Mouse (Mus musculus): ENCODE data around the gene Epb41l4b. TPM values are rescaled to one million over a fixed set of nuclear protein-coding genes. Genes with fewer than 3 reads are reported as not detected.
A peak's percentile ranks its signal among the peaks of the same experiment; 100 is the strongest.

Gene Epb41l4b
- polyA plus RNA-seq, 1 experiment, result not detected

DNA sequence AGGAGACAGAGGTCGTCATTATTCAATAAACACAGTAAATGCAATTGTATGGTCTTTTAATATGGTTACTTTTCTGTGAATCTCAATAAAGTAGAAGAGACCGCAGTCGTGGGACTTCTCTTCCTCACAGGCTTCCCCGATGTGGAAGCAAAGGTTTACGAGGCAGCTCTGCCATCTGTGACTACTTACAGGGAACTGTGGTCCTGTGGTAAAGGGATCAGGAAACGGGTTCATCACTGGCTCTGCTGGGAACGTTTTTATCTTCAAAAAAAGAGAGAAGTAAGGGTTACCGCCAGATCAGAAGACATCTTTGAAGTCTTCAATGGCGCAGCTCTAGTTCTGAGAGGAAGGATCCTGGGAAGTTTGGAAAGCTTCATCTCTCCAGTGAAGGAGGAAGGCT is 135.5 kb downstream of the Epb41l4b start:
- TF ChIP-seq POLR2A (IDR thresholded peaks at IDR 0.05; ENCODE audit: borderline replicate concordance, low read depth, low read length), result no peak
- no peak for TF ChIP-seq CTCF (IDR thresholded peaks at IDR 0.05; ENCODE audit: low read depth, low read length)
- Histone ChIP-seq H3K4me3 (ENCODE audit: insufficient read depth, low read length) (no peak overlapping the region), H3K4me1 (ENCODE audit: control insufficient read depth, insufficient read depth, low read length) (no peaks in the 10 kb centered on the region), H3K27ac (ENCODE audit: insufficient read depth, low read depth, low read length) (no peak overlapping the region)

GRCm38 (mm10) chr4:57005011-57005410 is 138.2 kb downstream of the Epb41l4b start:
- Histone ChIP-seq H3K27ac (ENCODE audit: insufficient read depth, low read depth, low read length) (no peak overlapping the region), H3K4me1 (ENCODE audit: control insufficient read depth, insufficient read depth, low read length) (no peaks in the 10 kb centered on the region), H3K4me3 (ENCODE audit: insufficient read depth, low read length) (no peak overlapping the region)
- TF ChIP-seq CTCF (IDR thresholded peaks at IDR 0.05; ENCODE audit: low read depth, low read length) (no peak), POLR2A (IDR thresholded peaks at IDR 0.05; ENCODE audit: borderline replicate concordance, low read depth, low read length) (no peak)

DNA sequence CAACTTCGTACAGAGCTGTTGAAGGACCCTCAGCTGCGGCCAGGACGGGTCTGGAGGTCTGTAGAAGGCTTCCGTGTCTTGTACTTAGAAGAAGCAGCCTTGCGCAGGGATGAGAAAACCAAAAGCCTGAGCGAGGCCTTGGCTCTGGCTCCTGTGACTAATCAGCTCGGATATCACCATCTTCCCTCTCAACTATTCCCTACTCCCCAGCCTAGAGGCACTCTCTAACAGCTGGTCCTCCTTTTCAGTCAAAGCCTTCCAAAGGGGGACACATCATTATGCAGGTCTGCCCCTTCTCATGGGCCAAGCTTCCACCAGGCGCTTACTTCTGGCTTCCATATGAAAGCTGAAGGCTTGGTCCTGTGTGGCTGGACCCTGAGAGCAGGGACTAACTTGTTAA is 139.4 kb downstream of the Epb41l4b start:
- Histone ChIP-seq H3K4me1 (ENCODE audit: control insufficient read depth, insufficient read depth, low read length) (no peaks in the 10 kb centered on the region), H3K27ac (ENCODE audit: insufficient read depth, low read depth, low read length) (no peak overlapping the region), H3K4me3 (ENCODE audit: insufficient read depth, low read length) (no peak overlapping the region)
- TF ChIP-seq POLR2A (IDR thresholded peaks at IDR 0.05; ENCODE audit: borderline replicate concordance, low read depth, low read length), result no peak
- no peak for TF ChIP-seq CTCF (IDR thresholded peaks at IDR 0.05; ENCODE audit: low read depth, low read length)

DNA sequence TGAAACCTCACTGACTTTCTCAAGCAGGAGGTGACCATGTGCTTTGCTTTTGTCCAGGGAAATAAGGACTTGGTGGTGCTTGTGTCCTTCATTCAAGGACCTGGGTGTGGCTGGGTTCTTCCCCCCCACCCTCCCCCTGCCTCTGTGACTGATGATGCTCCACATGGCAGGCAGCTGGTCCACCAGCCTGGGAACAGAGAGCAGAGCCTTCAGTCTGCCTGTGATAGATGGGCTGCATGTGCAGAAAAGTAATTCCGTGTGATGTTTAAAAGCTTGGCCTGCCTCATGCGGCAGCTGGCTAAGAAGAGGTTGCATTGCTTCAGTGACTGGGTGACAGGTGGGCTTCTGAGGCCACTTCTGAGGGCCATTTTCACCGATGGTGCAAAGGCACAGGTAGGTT is 140.5 kb downstream of the Epb41l4b start:
- TF ChIP-seq POLR2A (IDR thresholded peaks at IDR 0.05; ENCODE audit: borderline replicate concordance, low read depth, low read length) (no peak), CTCF (IDR thresholded peaks at IDR 0.05; ENCODE audit: low read depth, low read length) (no peak)
- H3K4me3 ChIP-seq (ENCODE audit: insufficient read depth, low read length), result no peak overlapping the region

GRCm38 (mm10) chr4:57001437-57001836 is 141.8 kb downstream of the Epb41l4b start:
- Histone ChIP-seq H3K4me3 (ENCODE audit: insufficient read depth, low read length) (no peak overlapping the region), H3K27ac (ENCODE audit: insufficient read depth, low read depth, low read length) (no peak overlapping the region), H3K4me1 (ENCODE audit: control insufficient read depth, insufficient read depth, low read length) (no peaks in the 10 kb centered on the region)
- TF ChIP-seq POLR2A (IDR thresholded peaks at IDR 0.05; ENCODE audit: borderline replicate concordance, low read depth, low read length), result no peak
- no peak for TF ChIP-seq CTCF (IDR thresholded peaks at IDR 0.05; ENCODE audit: low read depth, low read length)

More for the DNA sequence above, 140.5 kb downstream of the Epb41l4b start:
- H3K27ac ChIP-seq (ENCODE audit: insufficient read depth, low read depth, low read length), result no peak overlapping the region
- H3K4me1 ChIP-seq (ENCODE audit: control insufficient read depth, insufficient read depth, low read length), result no peaks in the 10 kb centered on the region

GRCm38 (mm10) chr4:56993331-56993730 is 149.9 kb downstream of the Epb41l4b start:
- Histone ChIP-seq H3K4me1 (ENCODE audit: control insufficient read depth, insufficient read depth, low read length) (peaks cover 3% of the 10 kb centered on the region), H3K4me3 (ENCODE audit: insufficient read depth, low read length) (no peak overlapping the region), H3K27ac (ENCODE audit: insufficient read depth, low read depth, low read length) (no peak overlapping the region)
- TF ChIP-seq POLR2A (IDR thresholded peaks at IDR 0.05; ENCODE audit: borderline replicate concordance, low read depth, low read length) (no peak), CTCF (IDR thresholded peaks at IDR 0.05; ENCODE audit: low read depth, low read length) (no peak)

DNA sequence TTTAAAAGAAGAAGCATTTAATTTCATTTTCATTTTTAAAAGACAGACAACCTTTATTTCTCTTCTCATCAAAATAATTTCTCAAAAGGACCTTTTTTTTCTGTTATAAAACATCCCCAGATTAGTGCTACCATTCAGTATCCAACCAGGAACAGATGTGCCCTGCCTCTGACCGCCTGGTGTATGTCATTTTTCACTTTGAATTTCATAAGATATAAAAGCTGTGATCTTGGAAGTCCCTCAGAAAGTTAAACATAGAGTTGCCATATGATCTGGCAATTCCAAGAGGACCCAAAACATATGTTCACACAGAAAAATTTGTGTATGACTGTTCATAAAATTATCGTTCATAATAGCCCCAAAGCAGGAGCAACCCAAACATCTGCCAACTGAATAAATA is 151.3 kb downstream of the Epb41l4b start:
- Histone ChIP-seq H3K4me3 (ENCODE audit: insufficient read depth, low read length) (no peak overlapping the region), H3K4me1 (ENCODE audit: control insufficient read depth, insufficient read depth, low read length) (peaks cover 3% of the 10 kb centered on the region), H3K27ac (ENCODE audit: insufficient read depth, low read depth, low read length) (no peak overlapping the region)
- TF ChIP-seq CTCF (IDR thresholded peaks at IDR 0.05; ENCODE audit: low read depth, low read length), result no peak
- TF ChIP-seq POLR2A (IDR thresholded peaks at IDR 0.05; ENCODE audit: borderline replicate concordance, low read depth, low read length), result no peak

DNA sequence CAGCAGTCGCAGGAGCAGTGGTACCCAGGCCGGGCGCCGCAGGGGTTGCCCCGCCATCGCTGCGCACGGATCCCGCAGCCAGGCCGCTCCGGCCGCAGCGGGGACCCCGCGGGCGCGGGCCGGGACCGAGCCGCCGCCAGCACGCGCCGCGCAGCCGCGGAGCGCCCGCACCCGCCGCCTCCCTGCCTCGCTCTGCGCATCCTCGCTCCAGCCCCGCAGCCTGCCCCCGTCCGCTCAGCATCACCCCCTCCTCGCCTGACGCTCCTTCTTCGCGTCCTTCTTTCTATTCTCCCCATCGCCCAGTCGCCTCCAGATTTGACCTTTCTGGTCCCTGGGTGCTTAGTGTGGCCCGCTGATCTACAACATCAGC is 153.0 kb downstream of the Epb41l4b start, which contains the start of gene Frrs1l:
Gene Frrs1l (minus strand): TSS at position 177 of the 370 bp plus-strand sequence.
- TF ChIP-seq CTCF (IDR thresholded peaks at IDR 0.05; ENCODE audit: low read depth, low read length) (no peak), POLR2A (IDR thresholded peaks at IDR 0.05; ENCODE audit: borderline replicate concordance, low read depth, low read length) (no peak)
- H3K4me3 ChIP-seq (ENCODE audit: insufficient read depth, low read length), result peak within 1 kb of the TSS; percentile 5; the same call in 1 of the 2 replicates

GRCm38 (mm10) chr4:56989431-56990214 is 153.6 kb downstream of the Epb41l4b start:
- Histone ChIP-seq H3K4me3 (ENCODE audit: insufficient read depth, low read length) (peak overlapping the region; percentile 5; the same call in 1 of the 2 replicates), H3K4me1 (ENCODE audit: control insufficient read depth, insufficient read depth, low read length) (peaks cover 3% of the 10 kb centered on the region), H3K27ac (ENCODE audit: insufficient read depth, low read depth, low read length) (no peak overlapping the region)
- TF ChIP-seq POLR2A (IDR thresholded peaks at IDR 0.05; ENCODE audit: borderline replicate concordance, low read depth, low read length) (no peak), CTCF (IDR thresholded peaks at IDR 0.05; ENCODE audit: low read depth, low read length) (no peak)

More for the DNA sequence above, 153.0 kb downstream of the Epb41l4b start, which contains the start of gene Frrs1l:
- no peak within 1 kb of the TSS for H3K27ac ChIP-seq (ENCODE audit: insufficient read depth, low read depth, low read length)
- peaks cover 3% of the 10 kb centered on the region for H3K4me1 ChIP-seq (ENCODE audit: control insufficient read depth, insufficient read depth, low read length)

DNA sequence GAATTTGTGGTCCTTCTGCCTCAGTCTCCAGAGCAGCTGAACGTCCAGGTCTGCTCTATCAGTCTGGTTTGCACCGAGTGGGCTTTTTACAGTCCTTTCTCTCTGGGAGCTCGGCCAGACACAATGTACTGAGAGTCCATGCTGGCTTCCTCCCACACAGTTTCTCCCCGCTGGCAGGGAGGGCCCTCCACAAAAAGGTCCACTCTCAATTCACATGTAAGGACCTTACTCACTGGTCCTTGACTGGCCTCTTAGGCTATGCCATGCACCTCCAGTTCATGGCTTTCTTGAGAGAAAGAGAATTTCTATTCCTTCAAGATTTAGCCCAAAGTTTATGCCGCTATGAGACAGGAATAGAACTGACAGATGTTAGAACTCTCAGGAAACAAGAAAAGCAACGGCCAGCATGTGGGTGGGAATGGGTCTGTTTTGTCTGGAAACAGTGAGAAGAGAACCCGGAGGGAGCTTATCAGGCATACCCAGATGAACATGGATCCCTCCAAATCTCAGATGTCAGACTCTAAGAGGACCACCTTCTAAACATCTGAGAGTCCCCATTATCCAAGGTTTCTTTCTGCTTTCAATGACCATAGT is 177.6 kb downstream of the Epb41l4b start:
- no peaks in the 10 kb centered on the region for H3K4me1 ChIP-seq (ENCODE audit: control insufficient read depth, insufficient read depth, low read length)
- no peak overlapping the region for H3K4me3 ChIP-seq (ENCODE audit: insufficient read depth, low read length)
- TF ChIP-seq POLR2A (IDR thresholded peaks at IDR 0.05; ENCODE audit: borderline replicate concordance, low read depth, low read length), result no peak
- TF ChIP-seq CTCF (IDR thresholded peaks at IDR 0.05; ENCODE audit: low read depth, low read length), result no peak
- H3K27ac ChIP-seq (ENCODE audit: insufficient read depth, low read depth, low read length), result no peak overlapping the region

Measured in bone marrow macrophage, adult 2 months (primary cell).